Mouse (Mus musculus) brown adipose tissue, adult 24 weeks (tissue): ENCODE data around the gene Krr1. TPM values are rescaled to one million over a fixed set of nuclear protein-coding genes. Genes with fewer than 3 reads are reported as not detected.
"Not testable (repeated sequence)": the region's sequence is repeated elsewhere in the genome, so short reads cannot be mapped to it uniquely, and the experiment has no call there.

ENCODE experiments used
- H3K27ac ChIP-seq: fragments of 200-500 bp; replicated peaks from 2 replicates; pipeline ENCODE4 v1.5.1; 2012; ENCODE audit warnings: low read depth, mild to moderate bottlenecking, low read length
- H3K4me1 ChIP-seq: fragments of 200-500 bp; 2 replicates; pipeline ENCODE4 v1.6.1; 2012; ENCODE audit warnings: low read length, mixed read lengths; ENCODE audit not compliant: control insufficient read depth, insufficient read depth, insufficient read length
- H3K4me3 ChIP-seq: fragments of 200-500 bp; 2 replicates; pipeline ENCODE4 v1.5.1; 2012; ENCODE audit warnings: low read depth, mild to moderate bottlenecking, low read length, moderate library complexity; ENCODE audit not compliant: insufficient read depth
- polyA plus RNA-seq: library from polyadenylated mRNA; stranded (reverse); fragments of >200 nt; gene quantifications from 2 replicates; pipeline ENCODE4 v1.2.4, GENCODE M21; 2012; ENCODE audit not compliant: missing spikeins, insufficient read depth, insufficient read length

Krr1 gene
- polyA plus RNA-seq, 1 experiment, result 17.2 TPM

DNA sequence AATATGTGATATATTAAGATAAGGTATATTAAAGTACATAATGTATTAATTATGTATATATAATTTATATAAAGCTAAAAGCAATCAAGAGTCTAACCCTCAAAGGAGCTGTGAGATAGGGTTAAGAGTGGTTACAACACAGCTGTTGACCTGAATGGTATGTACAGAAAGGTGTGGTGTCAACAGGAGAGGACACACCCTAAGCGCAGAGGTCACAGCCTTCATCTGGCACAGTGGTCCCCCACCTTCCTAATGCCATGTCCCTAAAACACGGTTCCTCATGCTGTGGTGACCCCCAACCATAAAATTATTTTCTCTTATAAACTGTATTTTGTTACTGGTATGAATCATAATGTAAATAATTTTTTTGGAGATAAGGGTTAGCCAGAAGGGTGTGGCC is 28.9 kb downstream of the Krr1 start:
- no peak overlapping the region for H3K27ac ChIP-seq
- H3K4me3 ChIP-seq, result no peak overlapping the region
- H3K4me1 ChIP-seq, result no peaks in the 10 kb centered on the region

DNA sequence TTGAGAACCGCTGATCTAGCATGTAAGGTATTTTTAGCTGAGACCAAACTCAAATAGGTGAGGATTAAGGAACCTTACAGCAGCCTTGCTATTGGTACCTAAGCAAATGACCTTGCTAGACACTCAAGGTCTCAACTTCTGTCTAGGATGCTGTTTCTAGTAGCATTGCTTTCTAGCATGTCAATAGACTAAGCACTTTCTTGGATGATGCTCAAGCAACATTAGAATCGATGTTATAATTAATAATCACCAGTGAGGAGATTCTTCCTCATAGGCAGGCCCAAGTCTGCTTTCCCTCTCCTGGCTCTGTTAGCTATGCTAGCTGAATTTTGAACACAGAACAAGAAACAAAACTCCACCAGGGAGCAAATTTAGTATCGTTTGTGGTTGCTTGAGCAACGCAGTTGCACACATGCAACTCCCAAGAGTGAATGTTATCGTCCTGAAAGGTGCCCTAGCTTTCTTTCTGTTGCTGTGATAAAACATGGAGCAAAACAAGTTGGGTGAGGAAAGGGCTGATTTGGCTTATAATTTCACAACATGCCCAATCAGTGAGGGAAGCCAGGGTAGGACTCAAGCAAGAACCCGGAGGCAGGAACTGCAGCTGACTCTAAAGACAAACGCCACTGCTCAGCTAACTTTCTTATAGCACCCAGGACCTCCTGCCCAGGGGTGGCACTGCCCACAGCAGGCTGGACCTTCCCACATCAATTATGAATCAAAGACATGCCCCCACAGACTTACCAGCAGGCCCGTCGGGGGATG is 29.5 kb downstream of the Krr1 start:
- H3K4me1 ChIP-seq, result no peaks in the 10 kb centered on the region
- no peak overlapping the region for H3K27ac ChIP-seq
- H3K4me3 ChIP-seq, result no peak overlapping the region

DNA sequence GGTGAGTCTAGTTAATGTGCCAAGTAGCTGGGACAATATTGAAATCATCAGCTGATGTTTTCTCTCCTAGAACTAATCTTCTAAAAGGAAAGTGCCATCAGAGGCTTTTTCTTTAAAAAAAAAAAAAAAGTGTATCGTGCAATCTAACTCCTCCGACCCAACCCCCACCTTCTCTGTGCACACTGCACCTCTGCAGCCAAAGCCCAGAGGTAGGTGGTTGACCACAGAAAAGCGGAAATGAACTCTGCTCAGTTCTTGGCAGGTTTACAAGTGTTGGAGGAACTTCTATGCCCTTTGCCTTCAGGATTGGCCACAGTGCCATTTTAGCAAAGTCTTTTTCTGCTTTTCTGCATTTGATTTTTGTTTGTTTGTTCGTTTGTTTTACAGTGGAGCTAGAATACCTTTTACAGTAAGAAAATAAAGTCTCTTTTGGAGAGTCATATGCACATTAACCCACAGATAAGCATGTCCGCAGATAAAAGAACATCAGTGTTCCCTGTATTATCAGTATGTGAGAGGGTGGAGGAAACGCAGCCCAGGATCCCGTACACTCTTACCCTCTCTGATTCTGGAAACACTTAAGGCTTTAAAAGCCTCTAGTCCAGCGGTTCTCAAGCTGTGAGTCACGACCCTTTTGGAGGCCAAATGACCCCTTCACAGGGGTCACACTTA is 30.2 kb downstream of the Krr1 start, which contains the start of gene Glipr1:
TSS of gene Glipr1 (minus strand) at position 88 of the 672 bp plus-strand sequence.
- no peaks in the 10 kb centered on the region for H3K4me1 ChIP-seq
- H3K27ac ChIP-seq, result no peak within 1 kb of the TSS
- no peak within 1 kb of the TSS for H3K4me3 ChIP-seq

DNA sequence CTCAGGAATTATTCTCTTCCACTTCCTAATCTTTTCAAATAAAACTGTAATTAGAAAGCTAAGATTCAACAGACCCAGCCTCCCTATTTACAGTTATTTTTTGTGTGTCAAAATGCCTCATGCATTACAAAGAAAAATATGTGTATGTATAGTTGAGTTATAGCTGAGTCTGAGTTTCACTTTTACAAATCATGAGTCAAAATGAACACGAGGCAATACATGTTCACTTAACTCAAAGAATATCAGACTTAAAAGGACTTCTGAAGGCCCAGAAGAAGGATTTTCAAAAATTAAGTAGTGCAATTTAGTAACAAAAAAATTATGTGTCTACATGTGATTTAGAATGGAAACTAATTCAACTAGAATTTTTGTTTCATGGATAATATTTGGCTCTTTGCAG is 37.0 kb downstream of the Krr1 start:
- H3K4me3 ChIP-seq, H3K4me1 ChIP-seq, H3K27ac ChIP-seq: not testable (repeated sequence)

GRCm38 (mm10) chr10:112023585-112023984 is 51.1 kb downstream of the Krr1 start:
- no peak overlapping the region for H3K27ac ChIP-seq
- H3K4me1 ChIP-seq, result no peaks in the 10 kb centered on the region
- no peak overlapping the region for H3K4me3 ChIP-seq

- not testable (repeated sequence) for H3K4me3 ChIP-seq, H3K27ac ChIP-seq, H3K4me1 ChIP-seq
Observed at GRCm38 (mm10) chr10:112028689-112029088, 56.2 kb downstream of the Krr1 start.

Other genes starting within 250 kb of the Krr1 start
- gene Glipr1, start 30.0 kb downstream of the Krr1 start, polyA plus RNA-seq, result 1.7 and 4.0 TPM in 2 replicates
- gene Glipr1l1, start 87.5 kb downstream of the Krr1 start, polyA plus RNA-seq, result not detected in 2 replicates
- not detected in 2 replicates for gene Glipr1l2, start 110.7 kb downstream of the Krr1 start, polyA plus RNA-seq
- not detected in 2 replicates for gene Glipr1l3, start 187.7 kb downstream of the Krr1 start, polyA plus RNA-seq
- not detected in 2 replicates for gene Caps2, start 191.0 kb downstream of the Krr1 start, polyA plus RNA-seq